Mouse (Mus musculus) embryonic fibroblast, embryonic 13.5 days (primary cell): ENCODE data around the gene Abraxas1.

Experiments
- CTCF ChIP-seq: IDR thresholded peaks from 2 replicates; pipeline ENCODE4 v1.5.1; 2011; ENCODE audit warnings: mild to moderate bottlenecking, control low read depth, low read length, moderate library complexity, borderline replicate concordance; ENCODE audit not compliant: insufficient read depth
- POLR2A ChIP-seq: IDR thresholded peaks from 2 replicates; pipeline ENCODE4 v1.6.1; 2011; ENCODE audit warnings: low read depth, mild to moderate bottlenecking, control low read depth, low read length, moderate library complexity

DNA sequence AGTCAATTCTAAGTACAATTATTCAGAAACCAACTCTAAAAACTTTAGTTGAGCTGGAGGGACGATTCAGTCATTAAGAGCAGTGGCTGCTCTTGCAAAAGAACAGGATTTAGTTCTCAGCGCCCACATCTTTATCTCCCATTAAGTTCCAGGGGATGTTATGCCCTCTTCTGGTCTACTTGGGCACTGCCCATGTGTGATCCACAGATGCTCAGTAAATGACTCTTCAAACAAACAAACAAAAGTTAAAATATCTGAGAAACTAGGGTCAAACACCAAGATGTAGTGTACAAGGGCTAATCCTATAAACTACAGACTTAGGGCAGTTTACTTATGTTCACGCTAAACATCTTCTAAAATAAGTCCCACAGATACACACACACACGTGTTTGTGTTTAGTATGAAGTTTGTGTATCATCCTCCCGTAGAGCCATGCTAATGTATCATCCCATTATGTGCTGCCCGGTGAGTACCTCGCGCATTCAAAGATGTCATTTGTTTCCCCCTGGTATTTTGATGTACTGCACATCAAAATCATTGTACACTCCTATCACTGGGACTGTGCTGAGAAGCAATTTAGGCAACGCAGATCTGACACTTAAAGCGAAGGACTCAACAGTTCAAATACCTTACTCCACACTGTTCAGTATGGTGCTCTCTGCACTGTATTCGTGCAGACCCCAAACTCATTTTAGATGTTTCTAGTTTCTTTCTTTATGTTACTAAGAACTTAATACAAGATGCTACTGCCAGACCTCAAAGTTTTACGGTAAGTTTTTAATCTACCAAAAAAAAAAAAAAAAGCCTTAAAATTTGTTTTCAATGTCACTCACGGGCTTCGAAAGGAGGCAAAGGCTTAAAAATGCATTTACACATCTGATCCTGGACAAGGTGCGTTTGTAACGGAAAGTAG, 941 bp downstream of the Abraxas1 start:
- no peak for TF ChIP-seq CTCF
- no peak; the same call in 1 of the 2 replicates for TF ChIP-seq POLR2A
